Mouse (Mus musculus): ENCODE data around the gene Hic2. TPM values are rescaled to one million over a fixed set of nuclear protein-coding genes. Genes with fewer than 3 reads are reported as not detected.

Hic2 gene
- polyA plus RNA-seq, 1 experiment = 1.2 TPM

DNA sequence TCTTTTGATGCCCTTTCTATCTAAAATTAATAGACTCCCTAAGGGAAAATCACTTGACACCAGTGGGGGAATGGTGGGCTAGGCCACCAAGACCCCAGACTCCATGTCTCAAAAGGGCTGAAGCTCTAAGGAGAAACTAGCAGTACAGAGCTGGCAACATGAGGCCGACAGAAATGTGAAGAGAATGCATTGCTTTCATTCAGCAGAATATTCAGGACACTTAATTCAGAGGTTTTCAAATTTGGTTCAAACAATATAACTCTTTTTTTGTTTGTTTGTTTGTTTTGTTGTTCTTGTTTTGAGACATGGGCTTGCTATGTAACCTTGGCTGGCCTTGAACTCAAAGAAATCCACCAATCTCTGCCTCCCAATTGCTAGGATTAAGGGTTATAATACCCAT, 30.8 kb upstream of the Hic2 start, which contains the start of gene Ube2l3:
TSS of gene Ube2l3 (minus strand) at position 101 of the 400 bp plus-strand sequence.
- H3K4me3 ChIP-seq (ENCODE audit: extremely low read depth, insufficient read depth, insufficient read length) = peak within 1 kb of the TSS; percentile 87; the same call in 1 of the 2 replicates
- no peaks in the 10 kb centered on the region for H3K27me3 ChIP-seq (ENCODE audit: control insufficient read depth, insufficient read depth, low read length)
- no peak within 1 kb of the TSS for H3K27ac ChIP-seq (ENCODE audit: insufficient read depth, low read length)
- TF ChIP-seq CTCF (IDR thresholded peaks at IDR 0.05; ENCODE audit: extremely low read depth, insufficient read depth, insufficient read length, insufficient replicate concordance) = no peak
- no peak for TF ChIP-seq POLR2A (IDR thresholded peaks at IDR 0.05; ENCODE audit: low read depth, low read length)
- DNase-seq (ENCODE audit: low read depth in 1 of 2, low spot score in 2 of 2) = no peak
- H3K4me1 ChIP-seq (ENCODE audit: control insufficient read depth, insufficient read depth, insufficient read length) = peaks cover 6% of the 10 kb centered on the region
- 0 out of 2 replicates have a peak, but pooled peaks cover 2% of the 10 kb centered on the region for H3K36me3 ChIP-seq (ENCODE audit: control insufficient read depth, insufficient read depth, low read length)
- 92% methylated on average over 1 of the region's 1 CpGs for WGBS

DNA sequence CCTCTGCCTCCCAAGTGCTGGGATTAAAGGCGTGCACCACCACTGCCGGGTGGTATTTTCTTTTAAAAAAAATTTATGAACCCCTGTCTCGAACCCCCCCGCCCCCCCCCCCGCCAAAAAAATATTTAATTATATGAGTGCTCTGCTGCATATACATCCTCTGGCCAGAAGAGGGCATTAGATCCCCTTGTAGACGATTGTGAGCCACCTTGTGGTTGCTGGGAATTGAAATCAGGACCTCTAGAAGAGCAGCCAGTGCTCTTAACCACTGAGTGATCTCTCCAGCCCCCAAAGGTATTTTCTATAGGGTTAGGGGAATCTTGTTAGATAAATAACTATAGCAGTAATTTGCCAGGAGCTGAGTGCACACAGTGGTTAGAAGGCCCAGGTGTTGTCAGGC, 28.4 kb upstream of the Hic2 start:
- WGBS = 0% methylated on average over 6 of the region's 6 CpGs

DNA sequence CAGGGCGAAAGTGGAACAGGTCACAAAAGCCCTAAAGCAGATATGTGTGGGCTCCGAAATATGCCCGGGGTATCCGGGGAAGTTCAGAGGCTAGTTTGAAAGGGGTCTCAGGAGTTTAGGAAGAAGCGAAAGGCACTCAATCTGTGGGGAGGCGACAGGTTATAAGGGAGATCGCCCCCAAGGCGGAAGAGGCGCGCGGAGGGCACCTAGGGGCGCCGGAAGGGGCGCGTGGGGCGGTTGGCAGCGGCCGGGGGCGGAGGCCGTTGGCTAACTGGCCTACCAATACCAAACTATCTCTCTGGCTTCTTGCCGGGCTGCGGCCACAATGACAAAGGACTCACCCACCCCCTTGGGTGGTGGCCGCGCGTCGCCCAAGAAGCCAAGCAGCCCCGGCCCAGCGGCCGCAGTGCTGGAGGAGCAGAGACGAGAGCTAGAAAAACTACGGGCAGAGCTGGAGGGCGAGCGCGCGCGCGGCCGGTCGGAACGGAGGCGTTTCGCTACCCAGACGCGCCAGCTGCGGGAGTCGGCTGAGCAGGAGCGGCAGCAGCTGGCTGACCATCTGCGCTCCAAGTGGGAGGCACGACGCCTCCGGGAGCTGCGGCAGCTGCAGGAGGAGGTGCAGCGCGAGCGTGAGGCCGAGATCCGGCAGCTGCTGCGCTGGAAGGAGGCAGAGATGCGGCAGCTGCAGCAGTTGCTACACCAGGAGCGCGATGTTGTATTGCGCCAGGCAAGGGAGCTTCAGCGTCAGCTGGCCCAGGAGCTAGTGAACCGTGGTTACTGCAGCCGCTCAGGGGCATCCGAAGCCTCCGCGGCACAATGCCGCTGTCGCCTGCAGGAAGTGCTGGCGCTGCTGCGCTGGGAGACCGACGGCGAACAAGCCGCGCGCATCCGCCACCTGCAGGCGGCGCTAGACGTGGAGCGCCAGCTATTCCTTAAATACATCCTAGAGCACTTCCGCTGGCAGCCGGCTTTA, 24.7 kb upstream of the Hic2 start, which contains the start of gene Rimbp3:
TSS of gene Rimbp3 (plus strand) at position 215 of the 973 bp plus-strand sequence.
- peaks cover 9% of the 10 kb centered on the region; the same call in 1 of the 2 replicates for H3K4me1 ChIP-seq (ENCODE audit: control insufficient read depth, insufficient read depth, insufficient read length)
- H3K27me3 ChIP-seq (ENCODE audit: control insufficient read depth, insufficient read depth, low read length) = 0 out of 2 replicates have a peak, but pooled peaks cover 3% of the 10 kb centered on the region
- peak within 1 kb of the TSS; percentile 81 for H3K4me3 ChIP-seq (ENCODE audit: extremely low read depth, insufficient read depth, insufficient read length)
- no peak within 1 kb of the TSS for H3K27ac ChIP-seq (ENCODE audit: insufficient read depth, low read length)
- no peaks in the 10 kb centered on the region for H3K36me3 ChIP-seq (ENCODE audit: control insufficient read depth, insufficient read depth, low read length)
- 2% methylated on average over 84 of the region's 85 CpGs for WGBS
- peak; percentile 38 to 69 for DNase-seq (ENCODE audit: low read depth in 1 of 2, low spot score in 2 of 2)
- TF ChIP-seq POLR2A (IDR thresholded peaks at IDR 0.05; ENCODE audit: low read depth, low read length) (no peak), CTCF (IDR thresholded peaks at IDR 0.05; ENCODE audit: extremely low read depth, insufficient read depth, insufficient read length, insufficient replicate concordance) (peak; percentile 66; the same call in 1 of the 2 replicates)

More for the DNA sequence above, 28.4 kb upstream of the Hic2 start:
- no peak overlapping the region for H3K27ac ChIP-seq (ENCODE audit: insufficient read depth, low read length)
- H3K4me1 ChIP-seq (ENCODE audit: control insufficient read depth, insufficient read depth, insufficient read length) = peaks cover 11% of the 10 kb centered on the region
- no peak overlapping the region for H3K4me3 ChIP-seq (ENCODE audit: extremely low read depth, insufficient read depth, insufficient read length)
- TF ChIP-seq POLR2A (IDR thresholded peaks at IDR 0.05; ENCODE audit: low read depth, low read length) (no peak), CTCF (IDR thresholded peaks at IDR 0.05; ENCODE audit: extremely low read depth, insufficient read depth, insufficient read length, insufficient replicate concordance) (peak; percentile 34; the same call in 1 of the 2 replicates)
- DNase-seq (ENCODE audit: low read depth in 1 of 2, low spot score in 2 of 2) = peak in 1 of 2 experiments; percentile 36
- no peaks in the 10 kb centered on the region for H3K36me3 ChIP-seq (ENCODE audit: control insufficient read depth, insufficient read depth, low read length)
- 0 out of 2 replicates have a peak, but pooled peaks cover 3% of the 10 kb centered on the region for H3K27me3 ChIP-seq (ENCODE audit: control insufficient read depth, insufficient read depth, low read length)

DNA sequence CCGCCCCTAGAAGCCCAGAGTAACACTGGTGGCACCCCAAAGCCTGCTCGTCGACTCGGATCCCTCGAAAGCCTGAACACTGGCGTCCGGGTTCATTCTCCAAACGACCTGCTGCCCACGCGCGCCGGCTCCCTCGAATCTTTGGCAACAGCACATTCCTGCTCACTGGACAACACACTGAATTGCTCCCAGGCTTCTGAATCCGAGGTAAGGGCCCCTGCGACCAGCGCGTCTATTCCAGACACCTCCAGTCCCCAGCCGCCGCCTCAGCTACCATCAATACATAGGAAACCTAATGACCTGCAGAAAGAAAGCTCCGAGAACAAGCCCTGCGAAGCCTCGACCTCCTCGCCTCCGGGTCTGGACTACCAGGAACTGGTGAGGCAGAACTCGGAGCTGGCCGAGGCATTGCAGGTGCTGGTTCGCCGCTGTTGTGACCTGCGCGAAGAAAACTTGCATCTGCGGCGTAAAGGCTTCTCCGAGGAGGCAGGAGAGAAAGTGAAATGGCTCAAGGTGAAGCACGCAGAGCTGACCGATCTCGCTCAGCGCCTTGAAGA, 23.9 kb upstream of the Hic2 start:
- Histone ChIP-seq H3K4me1 (ENCODE audit: control insufficient read depth, insufficient read depth, insufficient read length) (peaks cover 9% of the 10 kb centered on the region; the same call in 1 of the 2 replicates), H3K36me3 (ENCODE audit: control insufficient read depth, insufficient read depth, low read length) (no peaks in the 10 kb centered on the region), H3K27me3 (ENCODE audit: control insufficient read depth, insufficient read depth, low read length) (0 out of 2 replicates have a peak, but pooled peaks cover 3% of the 10 kb centered on the region), H3K27ac (ENCODE audit: insufficient read depth, low read length) (no peak overlapping the region), H3K4me3 (ENCODE audit: extremely low read depth, insufficient read depth, insufficient read length) (peak overlapping the region; percentile 81)
- DNase-seq (ENCODE audit: low read depth in 1 of 2, low spot score in 2 of 2) = no peak
- TF ChIP-seq CTCF (IDR thresholded peaks at IDR 0.05; ENCODE audit: extremely low read depth, insufficient read depth, insufficient read length, insufficient replicate concordance) (no peak), POLR2A (IDR thresholded peaks at IDR 0.05; ENCODE audit: low read depth, low read length) (no peak)
- WGBS = 2% methylated on average over 37 of the region's 37 CpGs

DNA sequence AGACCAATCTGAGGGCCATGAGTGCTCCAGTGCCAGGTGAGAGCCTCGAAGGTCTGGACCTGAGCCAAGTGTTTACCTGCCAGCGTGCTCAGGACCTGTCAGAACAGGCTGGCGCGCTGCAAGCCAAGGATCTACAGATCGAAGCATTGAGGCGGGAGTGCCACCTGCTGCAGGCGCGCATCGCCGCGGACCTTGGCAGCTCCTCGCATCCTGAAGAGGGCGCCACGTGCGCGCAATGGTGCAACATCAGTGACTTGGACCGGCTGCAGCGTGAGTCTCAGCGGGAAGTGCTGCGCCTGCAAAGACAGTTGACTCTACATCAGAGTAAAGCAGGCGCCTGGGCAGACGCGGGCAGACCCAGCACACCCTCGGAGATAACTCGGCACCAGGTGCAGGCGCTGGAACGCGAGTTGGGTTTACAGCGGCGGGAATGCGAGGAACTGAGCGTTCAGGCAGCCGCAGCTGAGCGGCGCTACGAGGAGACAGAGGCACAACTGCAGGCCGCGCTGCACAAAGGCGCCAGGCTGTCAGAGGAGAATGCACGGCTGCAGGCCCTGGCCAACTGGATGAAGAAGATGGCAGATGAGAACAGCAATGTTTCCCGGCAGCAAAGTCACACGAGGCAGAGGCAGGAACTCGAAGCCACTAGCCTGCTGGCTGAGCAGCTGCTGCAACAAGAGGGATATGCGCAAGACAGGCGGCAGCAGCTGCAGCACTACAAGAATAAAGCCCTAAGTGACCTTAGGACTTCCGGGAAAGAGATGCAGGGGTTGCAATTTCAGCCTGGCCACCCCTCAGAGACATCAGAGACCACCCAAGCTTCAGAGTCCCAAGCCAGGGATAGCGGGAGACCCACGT, 23.2 kb upstream of the Hic2 start:
- TF ChIP-seq CTCF (IDR thresholded peaks at IDR 0.05; ENCODE audit: extremely low read depth, insufficient read depth, insufficient read length, insufficient replicate concordance) (peak; percentile 93), POLR2A (IDR thresholded peaks at IDR 0.05; ENCODE audit: low read depth, low read length) (no peak)
- DNase-seq (ENCODE audit: low read depth in 1 of 2, low spot score in 2 of 2) = peak; percentile 75 to 92
- WGBS = 10% methylated on average over 48 of the region's 48 CpGs

More for the DNA sequence above, 23.2 kb upstream of the Hic2 start:
- Histone ChIP-seq H3K27me3 (ENCODE audit: control insufficient read depth, insufficient read depth, low read length) (0 out of 2 replicates have a peak, but pooled peaks cover 3% of the 10 kb centered on the region), H3K27ac (ENCODE audit: insufficient read depth, low read length) (no peak overlapping the region), H3K36me3 (ENCODE audit: control insufficient read depth, insufficient read depth, low read length) (no peaks in the 10 kb centered on the region), H3K4me1 (ENCODE audit: control insufficient read depth, insufficient read depth, insufficient read length) (peaks cover 9% of the 10 kb centered on the region; the same call in 1 of the 2 replicates), H3K4me3 (ENCODE audit: extremely low read depth, insufficient read depth, insufficient read length) (peak overlapping the region; percentile 81)
